Mouse (Mus musculus) liver, embryonic 11.5 days (tissue): ENCODE results near the gene Tom1. TPM values are rescaled to one million over a fixed set of nuclear protein-coding genes. Genes with fewer than 3 reads are reported as not detected.

Experiments used
- ATAC-seq: fragments of 200-750 bp; cut with Nextera tagmentation; replicated peaks from 2 replicates; pipeline ENCODE4 v1.8.0; 2017; ENCODE audit warnings: moderate number of reproducible peaks, mild to moderate bottlenecking, moderate TSS enrichment, moderate library complexity; ENCODE audit not compliant: low FRiP score
- DNase-seq: peaks from one replicate; pipeline ENCODE4 v3.0.0-alpha.2; 2017; ENCODE audit warnings: low spot score
- H3K27ac ChIP-seq: fragments of 300-500 bp; sonication (generic); 2 replicates; pipeline ENCODE4 v1.5.1; 2014; ENCODE audit warnings: mild to moderate bottlenecking, low read depth, low read length, control low read depth
- H3K27me3 ChIP-seq: fragments of 300-500 bp; sonication (generic); replicated peaks from 2 replicates; pipeline ENCODE4 v1.6.1; 2014; ENCODE audit warnings: low read length, mixed read lengths; ENCODE audit not compliant: control insufficient read depth, insufficient read depth
- H3K36me3 ChIP-seq: fragments of 300-500 bp; sonication (generic); 2 replicates; pipeline ENCODE4 v1.6.1; 2014; ENCODE audit warnings: mild to moderate bottlenecking, low read length, moderate library complexity, mixed read lengths; ENCODE audit not compliant: control insufficient read depth, insufficient read depth
- H3K4me1 ChIP-seq: fragments of 300-500 bp; sonication (generic); replicated peaks from 2 replicates; pipeline ENCODE4 v1.6.1; 2014; ENCODE audit warnings: low read length, mixed read lengths; ENCODE audit not compliant: control insufficient read depth, insufficient read depth
- H3K4me2 ChIP-seq: fragments of 300-500 bp; sonication (generic); 2 replicates; pipeline ENCODE4 v1.6.1; 2014; ENCODE audit warnings: mild to moderate bottlenecking, control low read depth, moderate library complexity
- H3K4me3 ChIP-seq: fragments of 300-500 bp; sonication (generic); 2 replicates; pipeline ENCODE4 v1.5.1; 2014; ENCODE audit warnings: low read depth, low read length, control low read depth
- H3K9ac ChIP-seq: fragments of 300-500 bp; sonication (generic); 2 replicates; pipeline ENCODE4 v1.6.1; 2014; ENCODE audit warnings: low read depth, low read length, control low read depth
- H3K9me3 ChIP-seq: fragments of 300-500 bp; sonication (generic); 2 replicates; pipeline ENCODE4 v1.6.1; 2016; ENCODE audit warnings: low read length, inconsistent platforms, mixed read lengths; ENCODE audit not compliant: control insufficient read depth
- WGBS: fragments of 180-500 bp; shearing (Covaris S2); extraction: QIAGEN DNeasy Blood & Tissue Kit; methylation state at CpG from one replicate; pipeline ENCODE4 v1.1.7; 2014; 5-methylcytosine and 5-hydroxymethylcytosine counted together
- polyA plus RNA-seq: library from polyadenylated mRNA; unstranded; fragments of >200 nt; fragmentation: Nextera tagmentation; extraction: Ambion mirVana; gene quantifications from 2 replicates; pipeline ENCODE4 v1.2.1, GENCODE M21; 2014

Gene Tom1
- polyA plus RNA-seq, 1 experiment from 2014 or later: 24.6 TPM

GRCm38 (mm10) chr8:75109236-75109967, 75.9 kb downstream of the Tom1 start, which contains the start of gene Mcm5:
TSS of gene Mcm5 (plus strand) at chr8:75109569.
- under 1% methylated on average over 56 of the region's 59 CpGs for WGBS
- peak; percentile 94 for ATAC-seq
- Histone ChIP-seq H3K9me3 (no peaks in the 10 kb centered on the region), H3K4me2 (peak within 1 kb of the TSS; percentile 82), H3K27ac (peak within 1 kb of the TSS; percentile 84), H3K4me3 (peak within 1 kb of the TSS; percentile 86), H3K36me3 (peaks cover 31% of the 10 kb centered on the region), H3K9ac (peak within 1 kb of the TSS; percentile 96), H3K27me3 (no peaks in the 10 kb centered on the region), H3K4me1 (peaks cover 9% of the 10 kb centered on the region)
- DNase-seq: peak; percentile 97

- DNase-seq: no peak
- H3K4me3 ChIP-seq: peak overlapping the region; percentile 86
- peak overlapping the region; percentile 82 for H3K4me2 ChIP-seq
- H3K4me1 ChIP-seq: peaks cover 9% of the 10 kb centered on the region
- H3K27me3 ChIP-seq: no peaks in the 10 kb centered on the region
- WGBS: 10% methylated on average over 13 of the region's 13 CpGs
- peaks cover 37% of the 10 kb centered on the region for H3K36me3 ChIP-seq
- ATAC-seq: no peak
- H3K27ac ChIP-seq: peak overlapping the region; percentile 70
- no peaks in the 10 kb centered on the region for H3K9me3 ChIP-seq
- H3K9ac ChIP-seq: peak overlapping the region; percentile 96
Measured at GRCm38 (mm10) chr8:75110093-75110492, 76.6 kb downstream of the Tom1 start.

- Histone ChIP-seq H3K27ac (no peak overlapping the region), H3K4me3 (no peak overlapping the region), H3K4me1 (no peaks in the 10 kb centered on the region), H3K4me2 (no peak overlapping the region), H3K27me3 (no peaks in the 10 kb centered on the region), H3K9me3 (no peaks in the 10 kb centered on the region), H3K9ac (no peak overlapping the region), H3K36me3 (peaks cover 88% of the 10 kb centered on the region)
- 83% methylated on average over 1 of the region's 1 CpGs for WGBS
- ATAC-seq (no peak), DNase-seq (no peak)
Measured at GRCm38 (mm10) chr8:75118505-75118904, 85.0 kb downstream of the Tom1 start.

- DNase-seq (no peak), ATAC-seq (no peak)
- Histone ChIP-seq H3K4me2 (no peak overlapping the region), H3K36me3 (peaks cover 88% of the 10 kb centered on the region), H3K9ac (no peak overlapping the region), H3K27ac (no peak overlapping the region), H3K4me3 (no peak overlapping the region), H3K9me3 (no peaks in the 10 kb centered on the region), H3K4me1 (no peaks in the 10 kb centered on the region), H3K27me3 (no peaks in the 10 kb centered on the region)
- 79% methylated on average over 2 of the region's 2 CpGs for WGBS
Measured at GRCm38 (mm10) chr8:75119287-75119686, 85.8 kb downstream of the Tom1 start.

Other genes starting within 250 kb of the Tom1 start
- 0.18 and 0.23 TPM in 2 replicates for gene Isx, start 160.5 kb upstream of the Tom1 start, polyA plus RNA-seq
- 29.8 and 32.4 TPM in 2 replicates for gene Hmgxb4, start 40.3 kb upstream of the Tom1 start, polyA plus RNA-seq
- gene Hmox1, start 59.9 kb downstream of the Tom1 start, polyA plus RNA-seq: 80.3 and 95.8 TPM in 2 replicates
- gene Mcm5, start 75.9 kb downstream of the Tom1 start, polyA plus RNA-seq: 278 and 324 TPM in 2 replicates
- 0.05 TPM in 1 of 2 replicates, not detected in the other for gene Rasd2, start 180.2 kb downstream of the Tom1 start, polyA plus RNA-seq